Mouse (Mus musculus) spleen, adult 12 weeks (tissue): ENCODE data around the gene Slc10a1.

Source experiments
- DNase-seq: peaks from one replicate; pipeline ENCODE4 v3.0.0; 2022; ENCODE audit warnings: low spot score

Gene Slc10a1

DNA sequence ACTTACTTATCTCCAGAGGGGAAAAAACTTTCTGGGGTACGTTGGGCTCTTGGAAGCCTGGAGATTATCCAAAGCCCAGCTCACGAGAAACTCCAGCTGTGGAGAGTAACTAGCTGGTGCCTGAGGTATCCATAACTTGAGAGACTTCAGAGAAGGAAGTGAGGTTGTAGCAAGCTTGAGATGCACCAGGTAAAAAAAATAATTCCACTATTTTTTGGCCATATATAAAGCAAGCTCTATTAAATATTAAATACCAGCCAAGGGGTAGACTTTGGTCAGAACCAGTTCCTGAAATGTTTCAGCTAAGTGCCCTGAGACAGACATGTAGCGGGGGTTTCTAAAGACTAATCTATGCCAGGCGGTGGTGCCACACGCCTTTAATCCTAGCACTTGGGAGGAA, at the start of gene Slc10a1:
Gene Slc10a1 (minus strand): TSS at position 101 of the 400 bp plus-strand sequence.
- no peak for DNase-seq

DNA sequence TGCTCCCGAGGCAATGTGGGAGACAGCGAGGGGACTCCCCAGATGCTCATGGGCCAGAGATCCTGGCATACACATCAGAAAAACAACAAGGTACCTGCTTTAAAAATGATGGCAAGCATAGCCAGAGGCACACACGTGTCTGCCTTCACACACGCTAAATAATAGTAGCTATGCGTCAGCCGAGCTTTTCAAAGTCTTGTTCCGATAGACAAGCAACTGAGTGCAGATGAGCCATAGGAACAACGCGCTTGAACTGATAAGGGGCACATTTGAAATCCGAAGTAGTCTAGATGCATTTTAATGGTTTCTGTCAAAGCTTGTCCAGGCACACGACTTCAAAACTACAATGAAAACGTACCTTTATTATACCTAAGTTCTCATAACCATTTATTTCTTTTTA, 49.1 kb upstream of the Slc10a1 start:
- DNase-seq = no peak

DNA sequence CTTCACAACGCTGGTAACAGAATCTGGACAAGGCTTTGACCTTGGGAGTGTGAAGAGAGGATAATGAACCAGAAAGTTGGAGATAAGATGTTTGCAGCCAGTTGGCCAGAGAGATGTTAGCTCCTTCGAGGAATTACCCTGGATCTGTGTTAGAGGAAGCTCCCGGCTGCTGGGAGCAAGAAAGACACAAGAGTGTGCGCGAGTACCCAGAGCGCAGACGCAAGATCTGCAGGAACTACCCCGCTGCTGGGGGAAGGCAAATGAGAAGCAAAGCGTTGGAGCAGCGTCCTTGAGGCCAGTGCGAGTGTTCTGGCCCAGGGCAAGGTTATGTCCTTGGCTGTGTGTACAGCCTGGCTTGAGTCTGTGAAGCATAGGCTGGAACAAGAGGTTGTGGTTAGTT, 45.0 kb upstream of the Slc10a1 start:
- DNase-seq = no peak

GRCm38 (mm10) chr12:81011994-81012393, 43.5 kb upstream of the Slc10a1 start:
- DNase-seq = no peak

- no peak for DNase-seq
Observed at GRCm38 (mm10) chr12:81009813-81010212, 41.3 kb upstream of the Slc10a1 start.

DNA sequence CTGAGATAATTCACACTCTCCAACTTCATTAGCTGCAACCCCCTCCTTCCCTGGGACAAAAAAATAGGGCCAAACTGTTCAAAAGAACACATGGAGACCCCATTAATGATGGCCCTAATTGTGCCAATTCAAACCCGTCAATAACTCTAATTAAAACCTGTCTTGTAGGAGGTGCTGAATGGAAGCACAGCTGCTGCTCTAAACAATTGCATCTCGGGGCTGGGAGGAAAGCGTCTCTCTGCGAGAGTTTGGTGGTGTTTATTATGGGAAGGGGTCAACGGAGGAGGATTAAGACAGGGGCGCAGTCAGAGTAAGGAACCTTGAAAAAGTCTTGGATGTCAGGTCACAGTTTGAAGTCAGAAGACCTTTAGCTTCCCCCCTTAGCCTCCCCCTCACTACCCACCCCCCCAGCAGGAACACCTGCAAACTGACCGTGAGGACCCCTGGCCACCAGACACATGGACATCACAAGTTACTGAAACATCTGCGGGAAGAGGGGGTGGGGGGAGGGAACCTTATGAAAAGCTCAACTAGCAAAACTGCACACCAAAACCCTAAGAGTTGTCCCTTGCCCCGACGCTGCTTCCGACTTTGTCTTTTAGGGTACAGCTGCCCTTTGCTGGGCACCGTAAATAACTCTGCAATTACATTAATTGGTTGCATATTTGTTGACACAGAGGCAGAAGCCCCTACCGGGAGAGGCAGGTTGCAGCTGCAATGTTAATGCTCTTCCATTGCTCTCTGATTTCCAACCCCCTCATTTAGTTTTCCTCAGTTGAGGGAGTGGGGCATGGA, 34.5 kb upstream of the Slc10a1 start:
- DNase-seq = no peak

- no peak for DNase-seq
Observed at GRCm38 (mm10) chr12:81000924-81001323, 32.4 kb upstream of the Slc10a1 start.

- DNase-seq = no peak
Observed at GRCm38 (mm10) chr12:80998528-80999221, 30.2 kb upstream of the Slc10a1 start.

GRCm38 (mm10) chr12:80997652-80998051, 29.1 kb upstream of the Slc10a1 start:
- no peak for DNase-seq

GRCm38 (mm10) chr12:80995326-80995725, 26.8 kb upstream of the Slc10a1 start:
- DNase-seq = no peak

- no peak for DNase-seq
Observed at GRCm38 (mm10) chr12:80993773-80994172, 25.3 kb upstream of the Slc10a1 start.

DNA sequence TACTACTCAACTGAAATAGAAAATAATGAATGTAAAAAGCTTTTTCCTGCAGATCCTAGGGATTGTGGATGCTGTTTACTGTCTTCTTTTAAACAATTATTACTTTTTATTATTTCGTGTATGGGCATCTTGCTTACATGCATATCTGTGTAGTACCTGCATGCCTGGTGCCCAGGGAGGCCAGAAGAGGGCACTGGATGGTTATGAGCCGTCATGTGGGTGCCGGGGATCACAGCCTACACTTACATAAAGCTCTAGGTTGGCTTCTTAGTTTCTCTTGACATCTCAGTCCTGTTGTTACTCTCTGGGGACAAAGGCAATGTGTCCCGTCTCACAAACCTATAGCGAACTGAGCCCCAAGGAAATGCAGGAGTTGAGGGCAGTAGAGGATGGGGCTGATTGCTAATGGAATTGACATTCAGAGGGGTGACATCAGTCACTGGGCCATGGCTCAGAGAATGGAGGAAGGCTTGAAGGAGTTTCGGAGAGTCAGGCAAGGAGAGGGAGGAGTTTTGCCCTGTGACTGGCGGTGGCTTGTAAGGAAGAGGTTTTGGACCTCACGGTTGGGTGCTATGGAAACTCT, 24.1 kb upstream of the Slc10a1 start:
- no peak for DNase-seq

DNA sequence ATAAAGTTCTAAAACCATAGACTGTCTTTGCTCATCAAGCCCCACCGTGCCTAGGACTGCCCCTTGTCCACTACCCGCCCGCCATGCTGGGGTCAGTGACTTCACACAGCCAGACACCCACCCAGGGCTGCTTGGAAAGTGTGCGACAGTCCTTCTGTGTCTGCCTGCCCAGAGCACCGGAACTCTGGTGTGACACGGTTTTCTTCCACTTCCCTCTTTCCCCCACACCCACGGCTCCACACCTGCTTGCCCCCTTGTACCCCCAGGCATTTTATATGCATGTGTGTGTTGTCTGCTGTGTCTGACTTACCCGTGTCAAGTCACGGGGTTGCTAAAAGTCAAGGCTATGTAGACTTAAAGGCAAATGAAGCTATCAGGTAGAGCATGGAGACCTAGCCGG, 23.3 kb upstream of the Slc10a1 start:
- peak; percentile 2 for DNase-seq

DNA sequence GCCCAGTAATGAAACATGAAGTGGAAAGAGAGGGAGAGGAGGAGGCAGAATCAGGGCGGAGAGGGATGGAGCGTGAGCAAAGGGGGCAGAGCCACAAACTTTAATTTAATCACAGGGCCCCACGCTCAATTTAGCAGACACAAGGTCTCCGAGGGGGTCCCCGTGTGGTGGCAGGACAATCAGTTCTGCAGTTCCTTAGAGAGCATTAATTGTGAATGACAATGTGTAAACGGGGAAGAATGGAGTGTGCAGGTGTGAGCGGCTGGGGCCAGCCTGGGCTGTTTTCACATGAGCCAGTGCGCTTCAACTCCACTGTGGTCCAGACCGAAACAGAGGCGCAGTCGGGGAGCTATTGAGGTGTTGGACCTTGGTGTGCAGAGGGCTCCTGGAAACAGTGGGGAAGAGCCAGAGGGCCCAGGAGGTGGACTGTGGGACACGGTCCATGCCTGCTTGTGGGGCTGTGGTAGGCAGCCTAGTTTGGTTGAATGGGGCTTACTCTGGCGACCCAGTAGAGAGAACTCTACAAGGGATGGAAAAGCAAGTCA, 22.5 kb upstream of the Slc10a1 start:
- DNase-seq = no peak

GRCm38 (mm10) chr12:80988286-80988685, 19.8 kb upstream of the Slc10a1 start:
- no peak for DNase-seq

DNA sequence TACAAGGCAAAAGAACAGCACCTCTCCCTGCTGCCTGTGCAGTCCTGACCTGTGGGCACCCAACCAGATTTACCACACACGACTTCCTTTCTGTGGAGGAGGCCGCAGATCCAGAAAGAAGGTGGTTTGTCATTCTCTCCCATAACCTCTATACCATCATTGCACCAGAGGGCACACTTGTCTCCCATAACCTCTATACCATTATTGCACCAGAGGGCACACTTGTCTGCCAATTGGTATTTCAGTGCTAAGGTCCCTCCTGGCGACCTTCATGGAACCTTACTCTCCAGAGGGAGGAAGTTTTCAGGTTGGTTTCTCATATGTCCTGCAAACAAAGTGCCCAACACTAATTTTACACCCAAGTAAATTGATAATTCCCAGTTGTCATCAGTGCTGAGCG, 18.1 kb upstream of the Slc10a1 start:
- DNase-seq = no peak

GRCm38 (mm10) chr12:80983695-80984094, 15.2 kb upstream of the Slc10a1 start:
- DNase-seq = no peak

- peak; percentile 46 for DNase-seq
Observed at GRCm38 (mm10) chr12:80982326-80982725, 13.8 kb upstream of the Slc10a1 start.

GRCm38 (mm10) chr12:80975939-80976671, 7.6 kb upstream of the Slc10a1 start:
- DNase-seq = no peak

DNA sequence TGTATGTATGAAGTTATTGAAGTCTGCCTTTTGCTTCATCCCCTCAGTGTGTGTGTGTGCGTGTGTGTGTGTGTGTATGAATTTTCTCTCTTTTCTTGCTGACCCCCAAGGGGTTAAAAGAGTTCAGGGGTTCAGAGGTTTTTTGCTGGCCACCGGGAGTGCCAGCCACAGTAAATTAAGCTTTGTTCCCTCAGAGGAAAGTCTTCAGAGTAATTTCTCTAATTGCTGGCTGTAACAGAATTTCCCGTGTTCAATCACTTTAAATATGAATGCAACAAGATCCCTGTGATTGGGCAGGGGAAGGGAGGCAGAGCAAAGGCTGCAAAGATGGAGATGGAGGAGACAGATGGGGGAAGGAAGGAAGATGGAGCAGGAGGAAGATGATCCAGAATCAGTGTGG, 3.3 kb upstream of the Slc10a1 start:
- DNase-seq = no peak

DNA sequence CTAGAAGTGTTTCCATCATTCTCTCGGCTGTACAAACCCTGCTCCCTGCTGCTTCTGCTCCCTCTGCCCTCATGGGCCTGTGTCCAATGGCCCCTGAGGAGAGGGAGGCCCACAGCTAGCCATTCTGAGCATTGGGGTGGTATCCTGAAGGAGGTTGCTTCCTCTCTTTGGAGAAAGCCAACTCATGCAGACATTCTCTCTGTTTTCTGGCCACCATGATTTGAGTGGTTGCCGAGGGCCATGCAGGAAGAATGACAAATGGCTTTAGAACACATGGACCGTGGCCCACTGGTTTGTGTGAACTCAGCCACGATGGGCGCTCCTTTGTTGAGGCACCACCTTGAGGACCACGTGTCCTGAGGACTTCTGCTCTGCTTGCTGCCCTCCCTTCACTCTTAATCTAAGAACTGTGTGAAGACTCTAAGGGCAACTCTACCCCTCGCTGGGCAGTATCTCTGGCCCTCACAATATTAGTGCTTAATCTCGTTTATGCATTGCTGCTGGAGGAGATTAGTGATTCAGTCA, 1.7 kb upstream of the Slc10a1 start:
- DNase-seq = no peak

- DNase-seq = no peak
Observed at GRCm38 (mm10) chr12:80967918-80968317, 587 bp downstream of the Slc10a1 start.
